Mouse (Mus musculus) urinary bladder, postnatal 10 days (tissue): Measurements from ENCODE around the gene Gatm.

Experiments
- DNase-seq: peaks from one replicate; pipeline ENCODE4 v3.0.0; 2022; ENCODE audit warnings: low spot score

Gatm gene

GRCm38 (mm10) chr2:122608820-122609219, 2.3 kb downstream of the Gatm start:
- DNase-seq = no peak

GRCm38 (mm10) chr2:122605829-122606228, 5.3 kb downstream of the Gatm start:
- no peak for DNase-seq

- no peak for DNase-seq
These were observed 9.7 kb downstream of the Gatm start for GRCm38 (mm10) chr2:122601354-122601753.

GRCm38 (mm10) chr2:122599736-122600135, 11.4 kb downstream of the Gatm start:
- no peak for DNase-seq

- no peak for DNase-seq
These were observed 15.6 kb downstream of the Gatm start for GRCm38 (mm10) chr2:122595461-122595860.

- DNase-seq = no peak
These were observed 19.9 kb downstream of the Gatm start for GRCm38 (mm10) chr2:122591213-122591612.

GRCm38 (mm10) chr2:122590351-122590750, 20.8 kb downstream of the Gatm start:
- no peak for DNase-seq

DNA sequence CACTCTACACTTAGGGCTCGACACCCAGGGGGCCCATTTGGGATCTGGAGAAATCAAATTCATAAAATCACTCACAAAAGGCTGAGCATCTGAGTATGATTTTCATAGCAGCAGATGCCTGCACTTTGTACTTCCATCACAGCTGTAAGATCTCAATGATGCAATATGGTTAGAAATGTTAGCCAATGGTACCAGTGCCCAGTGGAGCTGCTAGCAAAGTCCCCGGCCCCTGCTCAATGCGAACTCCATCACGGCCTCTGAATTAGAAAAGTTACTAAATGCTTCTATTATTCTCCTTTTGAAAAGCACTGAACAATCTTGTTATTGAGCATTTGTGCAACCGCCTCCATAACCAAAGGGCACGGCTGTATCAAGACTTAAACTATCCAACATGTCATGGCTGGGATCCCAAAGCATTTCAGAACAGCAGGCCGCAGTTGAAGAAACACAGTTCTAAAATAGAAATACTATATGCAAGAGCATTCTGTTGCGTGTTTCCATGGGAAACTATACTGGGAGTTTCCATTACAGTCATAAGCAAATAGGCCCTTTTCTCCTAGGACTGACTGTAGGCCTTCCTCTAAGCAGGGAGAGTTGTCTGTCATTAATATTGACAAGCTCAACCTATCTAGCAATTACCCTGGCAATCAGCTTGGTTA, 23.1 kb downstream of the Gatm start:
- DNase-seq = no peak

- no peak for DNase-seq
These were observed 24.8 kb downstream of the Gatm start for GRCm38 (mm10) chr2:122586258-122586657.

- no peak for DNase-seq
These were observed 28.8 kb downstream of the Gatm start for GRCm38 (mm10) chr2:122582324-122582723.

- no peak for DNase-seq
These were observed 29.6 kb downstream of the Gatm start for GRCm38 (mm10) chr2:122581361-122582017.

- no peak for DNase-seq
These were observed 30.7 kb downstream of the Gatm start for GRCm38 (mm10) chr2:122580426-122580825.

- no peak for DNase-seq
These were observed 33.8 kb downstream of the Gatm start for GRCm38 (mm10) chr2:122577316-122577715.

- no peak for DNase-seq
These were observed 34.8 kb downstream of the Gatm start for GRCm38 (mm10) chr2:122576295-122576694.

DNA sequence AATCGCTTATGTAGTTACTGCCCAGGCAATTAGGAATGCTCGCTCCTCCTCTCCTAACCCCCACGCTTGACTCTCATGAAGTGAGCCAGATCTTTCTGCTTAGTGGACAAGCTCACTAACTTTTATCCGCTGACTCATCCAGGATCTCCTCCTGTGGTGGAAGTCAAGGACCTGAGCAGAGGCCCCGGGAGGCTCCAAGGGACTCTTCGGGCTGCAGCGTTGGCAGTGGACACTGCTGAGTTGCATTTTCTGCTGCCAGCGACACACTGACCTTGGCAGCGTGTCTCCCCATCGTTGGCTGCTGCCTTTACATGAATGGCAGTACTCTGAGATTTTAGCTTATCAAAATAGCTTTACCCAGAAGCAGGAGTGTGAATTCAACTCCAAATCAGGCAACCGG, 35.6 kb downstream of the Gatm start:
- DNase-seq = no peak

- no peak for DNase-seq
These were observed 38.7 kb downstream of the Gatm start for GRCm38 (mm10) chr2:122572438-122572837.

GRCm38 (mm10) chr2:122571326-122571725, 39.8 kb downstream of the Gatm start:
- no peak for DNase-seq

DNA sequence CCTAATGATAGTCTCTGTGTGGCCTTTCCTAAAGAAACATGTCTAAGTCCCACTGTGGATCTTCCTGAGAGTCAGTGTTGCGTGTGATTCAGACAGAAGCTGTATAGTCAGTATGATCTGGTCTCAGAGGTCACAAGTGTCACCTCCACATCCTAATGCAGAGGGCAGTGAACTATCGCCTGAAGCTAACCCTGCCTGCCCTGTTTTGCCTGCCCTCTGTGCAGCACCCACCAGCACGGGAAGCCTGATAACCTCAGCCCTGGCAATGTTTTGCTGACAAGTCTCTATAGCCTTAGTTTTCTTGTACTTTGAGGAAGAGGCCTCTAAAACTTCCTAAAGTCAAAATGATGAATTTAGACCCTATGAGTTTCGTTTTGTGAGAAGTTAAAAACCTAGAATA, 40.7 kb downstream of the Gatm start:
- DNase-seq = no peak

- DNase-seq = no peak
These were observed 41.7 kb downstream of the Gatm start for GRCm38 (mm10) chr2:122569439-122569838.

DNA sequence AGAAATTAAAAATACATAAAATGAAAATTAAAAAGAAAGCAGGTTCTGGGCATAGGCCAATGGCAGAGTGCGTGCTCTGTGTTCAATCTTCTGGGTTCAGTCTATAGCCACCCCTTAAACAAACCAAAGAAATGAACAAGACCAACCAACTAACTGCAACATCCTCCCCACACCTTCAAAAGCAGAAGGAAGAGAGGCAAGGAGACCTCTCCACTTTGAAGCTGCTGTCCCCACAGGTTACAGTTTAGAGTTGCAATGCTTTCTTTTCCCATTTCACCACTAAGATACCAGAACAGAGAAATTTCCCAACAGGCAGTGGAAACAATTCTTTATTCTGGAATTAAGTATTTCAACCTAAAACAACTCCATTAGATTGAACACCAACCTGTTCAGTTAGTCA, 48.9 kb downstream of the Gatm start:
- DNase-seq = no peak

DNA sequence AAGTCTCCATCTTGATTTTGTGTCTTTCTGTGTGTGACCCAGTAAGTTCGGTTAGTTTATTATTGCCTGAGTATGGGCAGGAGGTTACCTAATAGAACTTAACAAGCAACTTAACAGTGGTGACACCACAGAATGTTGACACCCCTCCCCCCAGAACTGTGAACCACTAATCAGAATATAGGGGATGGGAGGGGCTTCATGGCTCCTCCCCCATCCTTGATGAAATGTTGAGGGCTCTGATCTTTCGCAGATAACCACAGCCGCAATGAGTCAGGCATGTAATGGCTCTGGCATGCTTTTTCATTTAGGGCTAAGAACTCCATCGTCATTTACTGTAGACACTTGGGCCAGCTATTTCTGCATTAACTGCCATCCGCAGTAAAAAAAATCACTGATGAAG, 49.9 kb downstream of the Gatm start:
- no peak for DNase-seq

DNA sequence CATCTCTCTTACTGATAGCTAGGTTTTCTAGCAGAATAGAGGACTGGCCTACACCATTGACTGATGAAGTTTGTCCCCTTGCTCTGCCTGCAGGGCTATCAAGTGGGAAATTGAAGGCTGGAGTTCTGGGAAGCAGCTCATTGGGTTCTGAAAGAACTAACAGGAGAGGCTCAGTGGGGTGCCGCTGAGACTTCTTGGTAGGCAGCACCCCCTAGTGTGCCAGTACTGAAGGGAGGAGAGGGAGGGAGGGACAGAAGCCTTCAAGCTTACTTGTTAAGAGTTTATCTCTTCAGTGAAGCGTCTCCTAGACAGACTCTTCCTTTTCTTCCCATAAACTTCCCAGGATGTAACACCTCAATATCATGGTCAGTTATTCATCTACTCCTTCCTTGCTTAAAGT, 52.8 kb downstream of the Gatm start:
- DNase-seq = no peak
